Mouse (Mus musculus): ENCODE measurements at regions not wholly inside any gene's neighbourhood (a gene's known extent, or its start where the extent isn't known, plus 50 kb on each side); places are given as distances from the start of the nearest gene placed in this dataset.

DNA sequence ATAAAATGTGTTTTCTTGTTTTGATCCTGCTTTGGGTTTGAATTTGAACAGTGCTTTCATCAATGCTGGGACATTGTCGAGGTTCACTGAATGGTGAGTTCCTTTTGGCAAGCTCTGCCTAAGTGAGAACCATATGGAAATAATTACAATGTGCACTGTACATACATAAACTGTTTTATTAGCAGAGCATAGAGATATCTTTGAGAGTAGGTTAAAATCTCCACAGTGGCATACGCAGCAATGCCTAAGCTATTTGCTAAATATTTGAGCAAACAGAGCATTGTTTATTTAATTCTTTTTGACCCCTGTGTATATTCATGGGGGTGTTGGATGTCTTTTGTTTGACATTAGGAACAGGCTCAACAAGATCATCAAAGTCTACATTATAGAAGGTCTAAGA is 614.0 kb downstream of the Nebl start:
- TF ChIP-seq POLR2A (IDR thresholded peaks at IDR 0.05; ENCODE audit: insufficient read depth, low read depth, low read length) = no peak
- no peak for TF ChIP-seq CTCF (IDR thresholded peaks at IDR 0.05; ENCODE audit: insufficient read depth, low read depth, low read length)
